Mouse (Mus musculus) heart, postnatal 0 days (tissue): ENCODE measurements around the gene Fgb. TPM values are rescaled to one million over a fixed set of nuclear protein-coding genes. Genes with fewer than 3 reads are reported as not detected.

ENCODE experiments used
- ATAC-seq: fragments of 200-750 bp; cut with Nextera tagmentation; 2 replicates; pipeline ENCODE4 v1.8.0; 2017; ENCODE audit warnings: low read depth, moderate number of reproducible peaks, moderate library complexity; ENCODE audit not compliant: insufficient read depth
- DNase-seq: peaks from one replicate; pipeline ENCODE4 v3.0.0-alpha.2; 2016; ENCODE audit warnings: low spot score
- H3K27ac ChIP-seq: fragments of 300-500 bp; sonication (generic); 2 replicates; pipeline ENCODE4 v1.5.1; 2014; ENCODE audit warnings: low read depth, mild to moderate bottlenecking
- H3K27me3 ChIP-seq: fragments of 300-500 bp; sonication (generic); 2 replicates; pipeline ENCODE4 v1.6.1; 2014; ENCODE audit warnings: low read length, mixed read lengths; ENCODE audit not compliant: control insufficient read depth, insufficient read depth
- H3K36me3 ChIP-seq: fragments of 300-500 bp; sonication (generic); replicated peaks from 2 replicates; pipeline ENCODE4 v1.6.1; 2014; ENCODE audit warnings: low read length, mixed read lengths; ENCODE audit not compliant: control insufficient read depth, insufficient read depth
- H3K4me1 ChIP-seq: fragments of 300-500 bp; sonication (generic); 2 replicates; pipeline ENCODE4 v1.6.1; 2014; ENCODE audit warnings: antibody characterized with exemption; ENCODE audit not compliant: control insufficient read depth, insufficient read depth
- H3K4me2 ChIP-seq: fragments of 300-500 bp; sonication (generic); 2 replicates; pipeline ENCODE4 v1.6.1; 2014; ENCODE audit warnings: low read depth, mild to moderate bottlenecking, low read length, moderate library complexity
- H3K4me3 ChIP-seq: fragments of 300-500 bp; sonication (generic); 2 replicates; pipeline ENCODE4 v1.5.1; 2014; ENCODE audit warnings: low read depth, low read length
- H3K9ac ChIP-seq: fragments of 300-500 bp; sonication (generic); replicated peaks from 2 replicates; pipeline ENCODE4 v1.6.1; 2014; ENCODE audit warnings: low read depth, low read length, mixed read lengths
- H3K9me3 ChIP-seq: fragments of 300-500 bp; sonication (generic); replicated peaks from 2 replicates; pipeline ENCODE4 v1.6.1; 2016; ENCODE audit warnings: low read length; ENCODE audit not compliant: control insufficient read depth
- CTCF ChIP-seq: IDR thresholded peaks from 2 replicates; pipeline ENCODE4 v1.5.1; 2016; ENCODE audit warnings: antibody characterized with exemption, control low read depth, low read depth
- EP300 ChIP-seq: IDR thresholded peaks from 2 replicates; pipeline ENCODE4 v1.6.1; 2016; ENCODE audit warnings: antibody characterized with exemption, low read depth
- WGBS: fragments of 180-500 bp; shearing (Covaris S2); extraction: QIAGEN DNeasy Blood & Tissue Kit; methylation state at CpG from one replicate; pipeline ENCODE4 v1.1.7; 2014; 5-methylcytosine and 5-hydroxymethylcytosine counted together
- polyA plus RNA-seq: library from polyadenylated mRNA; unstranded; fragments of >200 nt; fragmentation: Nextera tagmentation; extraction: Ambion mirVana; gene quantifications from 2 replicates; pipeline ENCODE4 v1.2.1, GENCODE M21; 2015
- total RNA-seq: library from RNA; depleted of rRNA; stranded (reverse); fragments of >200 nt; gene quantifications from 2 replicates; pipeline ENCODE4 v1.2.3, GENCODE M21; 2014; ENCODE audit warnings: low replicate concordance; rRNA removed

Gene Fgb
- total RNA-seq (1.8 TPM in 1 of 2 replicates, not detected in the other), polyA plus RNA-seq (0.03 and 0.16 TPM in 2 replicates)

GRCm38 (mm10) chr3:83049680-83050079 is at the start of gene Fgb:
Fgb (minus strand) TSS chr3:83049863.
- Histone ChIP-seq H3K4me3 (no peak within 1 kb of the TSS), H3K9ac (no peak within 1 kb of the TSS), H3K27ac (no peak within 1 kb of the TSS), H3K4me2 (no peak within 1 kb of the TSS), H3K4me1 (no peaks in the 10 kb centered on the region), H3K27me3 (no peaks in the 10 kb centered on the region), H3K9me3 (no peaks in the 10 kb centered on the region), H3K36me3 (no peaks in the 10 kb centered on the region)
- no peak for DNase-seq
- ATAC-seq, result no peak
- WGBS, result 84% methylated on average over 8 of the region's 8 CpGs
- no peak for TF ChIP-seq EP300
- TF ChIP-seq CTCF, result no peak

GRCm38 (mm10) chr3:83099139-83099538 is 49.5 kb upstream of the Fgb start:
- H3K9ac ChIP-seq, result 0 out of 2 replicates have a peak overlapping the region, but pooled peaks have one; percentile 1
- TF ChIP-seq EP300, result no peak
- no peak for TF ChIP-seq CTCF
- H3K9me3 ChIP-seq, result no peaks in the 10 kb centered on the region
- H3K4me3 ChIP-seq, result no peak overlapping the region
- WGBS, result 91% methylated on average over 1 of the region's 1 CpGs
- no peak overlapping the region for H3K27ac ChIP-seq
- peak overlapping the region; percentile 48 for H3K4me2 ChIP-seq
- no peaks in the 10 kb centered on the region for H3K27me3 ChIP-seq
- ATAC-seq, result no peak
- no peak for DNase-seq
- H3K36me3 ChIP-seq, result no peaks in the 10 kb centered on the region
- H3K4me1 ChIP-seq, result 0 out of 2 replicates have a peak, but pooled peaks cover 5% of the 10 kb centered on the region

GRCm38 (mm10) chr3:83098546-83099034 is 48.9 kb upstream of the Fgb start:
- peak overlapping the region; percentile 25 for H3K4me3 ChIP-seq

GRCm38 (mm10) chr3:83097586-83097985 is 47.9 kb upstream of the Fgb start:
- no peaks in the 10 kb centered on the region for H3K36me3 ChIP-seq
- H3K4me3 ChIP-seq, result no peak overlapping the region
- no peak overlapping the region for H3K9ac ChIP-seq
- H3K9me3 ChIP-seq, result no peaks in the 10 kb centered on the region
- 0 out of 2 replicates have a peak, but pooled peaks cover 5% of the 10 kb centered on the region for H3K4me1 ChIP-seq
- ATAC-seq (no peak), DNase-seq (no peak)
- 83% methylated on average over 6 of the region's 6 CpGs for WGBS
- no peak overlapping the region for H3K27ac ChIP-seq
- no peak for TF ChIP-seq CTCF
- no peaks in the 10 kb centered on the region for H3K27me3 ChIP-seq
- no peak overlapping the region for H3K4me2 ChIP-seq

More at GRCm38 (mm10) chr3:83098546-83099034, 48.9 kb upstream of the Fgb start:
- Histone ChIP-seq H3K27ac (no peak overlapping the region), H3K4me2 (peak overlapping the region; percentile 48), H3K36me3 (no peaks in the 10 kb centered on the region), H3K9me3 (no peaks in the 10 kb centered on the region), H3K27me3 (no peaks in the 10 kb centered on the region), H3K4me1 (0 out of 2 replicates have a peak, but pooled peaks cover 5% of the 10 kb centered on the region), H3K9ac (0 out of 2 replicates have a peak overlapping the region, but pooled peaks have one; percentile 1)
- DNase-seq (no peak), ATAC-seq (no peak)
- TF ChIP-seq EP300, result no peak
- TF ChIP-seq CTCF, result no peak
- 12% methylated on average over 14 of the region's 14 CpGs for WGBS

- no peaks in the 10 kb centered on the region for H3K9me3 ChIP-seq
- H3K4me1 ChIP-seq, result 0 out of 2 replicates have a peak, but pooled peaks cover 5% of the 10 kb centered on the region
- H3K36me3 ChIP-seq, result no peaks in the 10 kb centered on the region
- no peak for TF ChIP-seq EP300
- TF ChIP-seq CTCF, result peak; percentile 86
- WGBS, result 3% methylated on average over 11 of the region's 11 CpGs
- peak overlapping the region; percentile 41 for H3K4me3 ChIP-seq
- H3K27me3 ChIP-seq, result no peaks in the 10 kb centered on the region
- peak; percentile 30; the same call in 1 of the 2 replicates for ATAC-seq
- DNase-seq, result peak; percentile 45
- no peak overlapping the region for H3K27ac ChIP-seq
- H3K4me2 ChIP-seq, result peak overlapping the region; percentile 69
- no peak overlapping the region for H3K9ac ChIP-seq
Observed at GRCm38 (mm10) chr3:83080567-83081055, 30.9 kb upstream of the Fgb start.
